Mouse (Mus musculus): ENCODE data around the gene Babam2.

Gene Babam2

GRCm38 (mm10) chr5:31697644-31698296, at the start of gene Babam2:
Babam2 (plus strand) TSS chr5:31697684.
- DNase-seq (ENCODE audit: low read depth, low spot score) = peak; percentile 81

- no peak for DNase-seq (ENCODE audit: low read depth, low spot score)
These were observed 46.8 kb upstream of the Babam2 start for GRCm38 (mm10) chr5:31650518-31651288.

GRCm38 (mm10) chr5:31655688-31656190, 41.7 kb upstream of the Babam2 start:
- no peak for DNase-seq (ENCODE audit: low read depth, low spot score)

- no peak for DNase-seq (ENCODE audit: low read depth, low spot score)
These were observed 31.3 kb upstream of the Babam2 start for GRCm38 (mm10) chr5:31666176-31666575.

- no peak for DNase-seq (ENCODE audit: low read depth, low spot score)
These were observed 29.0 kb upstream of the Babam2 start for GRCm38 (mm10) chr5:31668325-31668968.

GRCm38 (mm10) chr5:31669984-31670383, 27.5 kb upstream of the Babam2 start:
- DNase-seq (ENCODE audit: low read depth, low spot score) = no peak

- no peak for DNase-seq (ENCODE audit: low read depth, low spot score)
These were observed 26.3 kb upstream of the Babam2 start for GRCm38 (mm10) chr5:31671137-31671536.

- no peak for DNase-seq (ENCODE audit: low read depth, low spot score)
These were observed 24.1 kb upstream of the Babam2 start for GRCm38 (mm10) chr5:31673431-31673830.

GRCm38 (mm10) chr5:31678000-31678399, 19.5 kb upstream of the Babam2 start:
- DNase-seq (ENCODE audit: low read depth, low spot score) = no peak

- no peak for DNase-seq (ENCODE audit: low read depth, low spot score)
These were observed 17.3 kb upstream of the Babam2 start for GRCm38 (mm10) chr5:31680183-31680582.

GRCm38 (mm10) chr5:31682305-31682704, 15.2 kb upstream of the Babam2 start:
- no peak for DNase-seq (ENCODE audit: low read depth, low spot score)

- no peak for DNase-seq (ENCODE audit: low read depth, low spot score)
These were observed 11.4 kb upstream of the Babam2 start for GRCm38 (mm10) chr5:31686040-31686439.

GRCm38 (mm10) chr5:31687972-31688371, 9.5 kb upstream of the Babam2 start:
- DNase-seq (ENCODE audit: low read depth, low spot score) = no peak

- DNase-seq (ENCODE audit: low read depth, low spot score) = no peak
These were observed 4.3 kb upstream of the Babam2 start for GRCm38 (mm10) chr5:31693191-31693590.

GRCm38 (mm10) chr5:31696971-31697643, 377 bp upstream of the Babam2 start, which contains the start of gene Rbks:
Rbks (minus strand) TSS chr5:31697627.
- no peak for DNase-seq (ENCODE audit: low read depth, low spot score)

GRCm38 (mm10) chr5:31698297-31698726, 828 bp downstream of the Babam2 start:
- peak; percentile 69 for DNase-seq (ENCODE audit: low read depth, low spot score)

- DNase-seq (ENCODE audit: low read depth, low spot score) = no peak
These were observed 1.4 kb downstream of the Babam2 start for GRCm38 (mm10) chr5:31698931-31699330.

- DNase-seq (ENCODE audit: low read depth, low spot score) = no peak
These were observed 1.9 kb downstream of the Babam2 start for GRCm38 (mm10) chr5:31699397-31699796.

GRCm38 (mm10) chr5:31704971-31705370, 7.5 kb downstream of the Babam2 start:
- DNase-seq (ENCODE audit: low read depth, low spot score) = no peak

- DNase-seq (ENCODE audit: low read depth, low spot score) = no peak
These were observed 9.3 kb downstream of the Babam2 start for GRCm38 (mm10) chr5:31706826-31707225.

- no peak for DNase-seq (ENCODE audit: low read depth, low spot score)
These were observed 11.9 kb downstream of the Babam2 start for GRCm38 (mm10) chr5:31709389-31709788.

GRCm38 (mm10) chr5:31713280-31713711, 15.8 kb downstream of the Babam2 start:
- no peak for DNase-seq (ENCODE audit: low read depth, low spot score)
